Mouse (Mus musculus) embryonic facial prominence, embryonic 10.5 days (tissue): Measurements from ENCODE around the gene Foxa2. TPM values are rescaled to one million over a fixed set of nuclear protein-coding genes. Genes with fewer than 3 reads are reported as not detected.

ENCODE experiments used
- DNase-seq: peaks from one replicate; pipeline ENCODE4 v3.0.0-alpha.2; 2017; ENCODE audit warnings: low spot score
- H3K27ac ChIP-seq: fragments of 300-500 bp; sonication (generic); replicated peaks from 2 replicates; pipeline ENCODE4 v1.5.1; 2016; ENCODE audit warnings: mild to moderate bottlenecking
- H3K27me3 ChIP-seq: fragments of 300-500 bp; sonication (generic); replicated peaks from 2 replicates; pipeline ENCODE4 v1.6.1; 2016; ENCODE audit warnings: low read depth, mild to moderate bottlenecking; ENCODE audit not compliant: poor library complexity, severe bottlenecking
- H3K36me3 ChIP-seq: fragments of 300-500 bp; sonication (generic); replicated peaks from 2 replicates; pipeline ENCODE4 v1.6.1; 2016; ENCODE audit warnings: mild to moderate bottlenecking, moderate library complexity
- H3K4me1 ChIP-seq: fragments of 300-500 bp; sonication (generic); 2 replicates; pipeline ENCODE4 v1.6.1; 2016
- H3K4me3 ChIP-seq: fragments of 300-500 bp; sonication (generic); 2 replicates; pipeline ENCODE4 v1.5.1; 2016; ENCODE audit warnings: mild to moderate bottlenecking, moderate library complexity
- H3K9me3 ChIP-seq: fragments of 300-500 bp; sonication (generic); 2 replicates; pipeline ENCODE4 v1.6.1; 2016; ENCODE audit warnings: mild to moderate bottlenecking
- WGBS: fragments of 180-500 bp; shearing (Covaris S2); methylation state at CpG from one replicate; pipeline ENCODE4 v1.1.7; 2016; 5-methylcytosine and 5-hydroxymethylcytosine counted together
- polyA plus RNA-seq: library from polyadenylated mRNA; unstranded; fragments of >200 nt; fragmentation: Nextera tagmentation; extraction: Ambion mirVana; gene quantifications from 2 replicates; pipeline ENCODE4 v1.2.1, GENCODE M21; 2016

The Foxa2 gene
- polyA plus RNA-seq, 1 experiment from 2014 or later, result 1.8 TPM

DNA sequence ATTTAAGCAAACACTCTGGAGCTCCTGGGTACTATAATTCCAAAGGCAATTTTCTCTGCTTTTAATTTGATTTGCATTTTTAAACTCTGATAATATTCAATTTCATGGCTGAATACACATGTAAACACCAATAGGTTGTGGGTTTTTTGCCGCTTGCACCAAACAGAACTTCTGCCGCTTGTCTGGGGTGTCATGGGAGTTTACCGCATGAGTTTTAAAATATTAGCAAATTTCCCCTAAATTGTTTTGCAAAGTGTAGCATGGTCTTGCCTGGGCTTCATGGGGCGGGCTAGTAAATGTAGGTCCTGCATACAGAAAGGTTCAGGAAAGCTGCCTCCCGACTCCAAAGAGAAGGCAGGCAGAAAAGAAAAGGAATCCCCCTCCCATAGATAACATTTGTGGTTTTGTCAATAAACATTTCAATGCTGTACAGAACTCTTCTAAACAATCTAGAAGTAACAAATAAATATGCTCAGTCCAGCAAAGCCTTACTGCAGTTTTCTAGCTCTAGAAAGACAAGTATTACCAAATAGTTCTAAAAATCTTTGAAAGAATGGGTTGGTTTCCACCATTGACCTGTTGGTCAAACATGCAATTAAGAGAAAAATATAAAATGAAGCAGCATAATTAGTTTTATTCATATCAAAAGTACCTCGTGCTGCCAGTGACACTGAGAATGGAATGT is 15.6 kb downstream of the Foxa2 start:
- Histone ChIP-seq H3K9me3 (no peaks in the 10 kb centered on the region), H3K27ac (no peak overlapping the region), H3K27me3 (peaks cover 98% of the 10 kb centered on the region), H3K36me3 (no peaks in the 10 kb centered on the region), H3K4me3 (no peak overlapping the region), H3K4me1 (peaks cover 5% of the 10 kb centered on the region; the same call in 1 of the 2 replicates)
- peak; percentile 18 for DNase-seq
- WGBS, result 4% methylated on average over 6 of the region's 6 CpGs

DNA sequence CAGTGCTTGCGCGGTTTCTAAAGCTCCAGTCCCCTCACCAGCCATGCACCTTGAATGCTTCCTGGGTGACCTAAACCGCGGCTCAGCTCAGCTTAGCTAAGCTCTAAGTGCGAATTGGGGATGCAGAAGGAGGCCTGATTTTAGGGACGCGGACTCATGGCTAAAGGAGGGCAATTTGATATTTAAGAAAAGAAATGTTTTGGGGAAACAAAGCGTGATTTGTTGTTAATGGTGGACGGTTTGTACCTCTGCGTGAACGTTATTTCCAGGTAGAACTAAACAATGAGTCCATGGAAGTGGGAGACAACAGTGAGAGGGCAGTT is 16.2 kb downstream of the Foxa2 start:
- H3K4me3 ChIP-seq, result no peak overlapping the region
- no peaks in the 10 kb centered on the region for H3K36me3 ChIP-seq
- no peaks in the 10 kb centered on the region for H3K9me3 ChIP-seq
- 1% methylated on average over 11 of the region's 11 CpGs for WGBS
- H3K27ac ChIP-seq, result no peak overlapping the region
- DNase-seq, result no peak
- H3K27me3 ChIP-seq, result peaks cover 98% of the 10 kb centered on the region
- H3K4me1 ChIP-seq, result peaks cover 5% of the 10 kb centered on the region; the same call in 1 of the 2 replicates

DNA sequence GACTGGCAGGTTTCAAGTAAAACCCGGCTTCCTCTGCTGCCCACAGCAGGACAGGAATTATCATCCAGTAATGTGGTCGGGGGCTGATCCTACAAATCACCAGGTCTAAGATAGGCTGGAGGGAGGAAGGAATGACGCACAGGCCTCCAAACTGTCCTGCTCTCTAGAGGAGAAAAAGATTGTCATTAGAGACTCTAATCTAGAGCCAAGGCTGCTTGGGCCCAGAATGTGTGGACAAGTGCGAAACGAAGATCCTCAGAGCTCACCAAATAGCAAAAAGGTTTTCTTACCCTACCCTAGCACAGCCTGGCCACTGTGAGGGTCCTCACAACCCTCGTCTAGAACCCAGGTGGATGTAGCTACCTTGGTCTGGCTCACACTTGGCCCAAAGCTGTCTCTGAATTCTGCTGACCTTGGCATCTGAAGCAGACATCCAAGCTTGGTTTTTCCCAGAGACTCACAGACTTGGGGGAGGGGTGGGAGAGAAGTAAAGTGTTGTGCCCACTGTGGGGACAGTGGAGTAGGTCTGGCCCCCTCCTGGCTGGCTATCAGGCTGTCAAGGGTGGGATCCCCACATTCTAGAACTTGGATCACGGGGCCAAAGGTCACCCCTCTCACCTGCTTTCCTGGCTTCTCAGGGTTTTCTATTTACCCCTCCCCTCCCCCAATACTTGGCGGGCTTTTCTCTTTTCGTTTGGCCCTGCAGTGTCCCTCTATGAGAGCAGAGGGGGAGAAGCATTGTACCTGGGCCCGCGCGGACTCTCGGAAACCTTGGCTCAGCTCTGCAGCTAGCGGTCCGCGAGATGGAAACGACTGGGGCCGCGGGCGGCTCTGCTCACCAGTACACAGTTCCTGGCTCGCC is 16.8 kb downstream of the Foxa2 start:
- peak; percentile 59 for DNase-seq
- no peak overlapping the region for H3K27ac ChIP-seq
- H3K9me3 ChIP-seq, result no peaks in the 10 kb centered on the region
- 1% methylated on average over 21 of the region's 21 CpGs for WGBS
- H3K4me3 ChIP-seq, result no peak overlapping the region
- H3K4me1 ChIP-seq, result peaks cover 5% of the 10 kb centered on the region; the same call in 1 of the 2 replicates
- H3K36me3 ChIP-seq, result no peaks in the 10 kb centered on the region
- H3K27me3 ChIP-seq, result peaks cover 98% of the 10 kb centered on the region

- peak; percentile 9 for DNase-seq
- Histone ChIP-seq H3K4me1 (peaks cover 5% of the 10 kb centered on the region; the same call in 1 of the 2 replicates), H3K36me3 (no peaks in the 10 kb centered on the region), H3K9me3 (no peaks in the 10 kb centered on the region), H3K4me3 (no peak overlapping the region), H3K27me3 (peaks cover 98% of the 10 kb centered on the region), H3K27ac (no peak overlapping the region)
- 16% methylated on average over 9 of the region's 9 CpGs for WGBS
Measured at GRCm38 (mm10) chr2:148029050-148029608, 17.6 kb downstream of the Foxa2 start.

DNA sequence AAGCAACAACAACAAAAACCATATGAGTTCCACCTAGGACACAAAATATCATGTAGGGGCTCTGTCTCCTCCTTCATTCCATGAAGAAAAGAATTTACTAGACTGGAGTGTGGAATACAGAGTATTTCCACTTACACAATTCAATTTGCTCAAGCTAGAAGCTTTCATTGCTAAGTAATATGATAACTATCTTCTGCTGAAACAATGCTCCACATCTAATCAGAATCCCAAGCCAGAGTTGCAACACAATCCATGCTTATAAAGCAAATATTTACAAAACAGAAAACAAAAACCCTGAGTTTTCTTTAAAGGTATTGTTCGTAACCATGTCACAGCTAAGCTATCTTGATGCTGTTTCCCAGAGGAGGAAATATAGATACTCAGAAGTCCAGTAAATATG is 20.4 kb downstream of the Foxa2 start:
- Histone ChIP-seq H3K27ac (no peak overlapping the region), H3K9me3 (no peaks in the 10 kb centered on the region), H3K4me3 (no peak overlapping the region), H3K27me3 (peaks cover 100% of the 10 kb centered on the region), H3K4me1 (peaks cover 17% of the 10 kb centered on the region), H3K36me3 (no peaks in the 10 kb centered on the region)
- DNase-seq, result no peak
- WGBS, result 81% methylated on average over 1 of the region's 1 CpGs

- no peak for DNase-seq
Measured at GRCm38 (mm10) chr2:148025481-148025880, 21.3 kb downstream of the Foxa2 start.

DNA sequence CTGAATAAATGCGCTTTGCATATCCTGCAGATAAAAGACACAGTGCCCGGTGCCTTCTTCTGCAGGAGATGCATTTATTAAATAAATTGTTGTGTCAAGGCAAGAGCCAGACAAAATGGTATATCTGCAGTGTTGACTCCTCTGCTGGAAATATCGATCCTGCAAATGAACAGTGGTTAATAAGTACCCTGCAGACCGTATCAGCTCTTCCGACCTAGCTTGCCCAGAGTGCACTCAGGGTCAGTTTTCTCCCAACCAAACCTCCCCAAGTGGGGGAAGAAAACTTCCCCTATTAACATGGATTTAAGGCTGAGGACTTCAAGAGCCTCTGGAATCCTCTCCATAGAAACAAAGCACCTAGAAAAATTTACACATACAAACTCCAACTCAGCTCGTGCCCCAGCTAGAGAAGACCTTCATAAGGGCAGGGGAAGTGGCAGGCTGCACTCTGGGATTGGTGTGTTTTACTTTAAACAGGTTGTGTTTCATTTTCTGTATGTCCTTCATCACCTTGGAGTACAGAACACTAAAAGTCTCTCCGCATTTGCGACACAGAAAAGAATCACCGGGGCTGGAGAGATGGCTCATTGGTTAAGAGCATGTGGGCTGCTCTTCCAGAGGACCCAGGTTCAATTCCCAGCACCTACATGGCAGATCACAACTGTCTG is 22.4 kb downstream of the Foxa2 start:
- no peaks in the 10 kb centered on the region for H3K36me3 ChIP-seq
- H3K4me1 ChIP-seq, result peaks cover 24% of the 10 kb centered on the region
- peaks cover 100% of the 10 kb centered on the region for H3K27me3 ChIP-seq
- no peaks in the 10 kb centered on the region for H3K9me3 ChIP-seq
- H3K4me3 ChIP-seq, result no peak overlapping the region
- DNase-seq, result no peak
- H3K27ac ChIP-seq, result no peak overlapping the region
- 63% methylated on average over 9 of the region's 9 CpGs for WGBS

More at GRCm38 (mm10) chr2:148025481-148025880, 21.3 kb downstream of the Foxa2 start:
- Histone ChIP-seq H3K27me3 (peaks cover 100% of the 10 kb centered on the region), H3K4me1 (peaks cover 24% of the 10 kb centered on the region), H3K9me3 (no peaks in the 10 kb centered on the region), H3K36me3 (no peaks in the 10 kb centered on the region), H3K4me3 (no peak overlapping the region), H3K27ac (no peak overlapping the region)
- 16% methylated on average over 2 of the region's 2 CpGs for WGBS

DNA sequence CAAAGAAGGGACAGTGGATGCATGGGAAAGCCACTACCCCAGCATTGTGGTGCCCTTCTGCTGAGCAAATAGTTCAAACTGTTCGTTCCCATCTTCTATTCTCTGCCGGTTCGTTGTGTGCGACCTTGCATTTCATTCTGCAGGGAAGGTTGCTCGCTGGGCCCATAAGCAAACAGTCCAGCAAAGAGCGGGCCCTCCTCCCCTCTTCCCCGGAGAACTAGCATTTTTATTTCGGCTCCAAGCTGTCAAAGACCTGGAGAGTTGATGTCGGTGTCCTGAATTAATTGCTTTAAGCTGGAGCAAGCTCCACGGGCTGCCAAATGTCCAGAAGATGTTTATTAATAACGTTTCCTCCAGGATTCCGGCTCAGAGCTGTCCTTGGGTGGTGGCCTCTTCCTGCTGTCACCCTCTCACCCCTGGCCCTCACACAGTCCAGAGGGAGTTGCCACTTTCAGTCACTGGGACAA is 23.4 kb downstream of the Foxa2 start:
- WGBS, result 6% methylated on average over 12 of the region's 12 CpGs
- Histone ChIP-seq H3K27me3 (peaks cover 100% of the 10 kb centered on the region), H3K4me1 (peaks cover 24% of the 10 kb centered on the region), H3K4me3 (no peak overlapping the region), H3K36me3 (no peaks in the 10 kb centered on the region), H3K9me3 (no peaks in the 10 kb centered on the region), H3K27ac (no peak overlapping the region)
- DNase-seq, result peak; percentile 44

DNA sequence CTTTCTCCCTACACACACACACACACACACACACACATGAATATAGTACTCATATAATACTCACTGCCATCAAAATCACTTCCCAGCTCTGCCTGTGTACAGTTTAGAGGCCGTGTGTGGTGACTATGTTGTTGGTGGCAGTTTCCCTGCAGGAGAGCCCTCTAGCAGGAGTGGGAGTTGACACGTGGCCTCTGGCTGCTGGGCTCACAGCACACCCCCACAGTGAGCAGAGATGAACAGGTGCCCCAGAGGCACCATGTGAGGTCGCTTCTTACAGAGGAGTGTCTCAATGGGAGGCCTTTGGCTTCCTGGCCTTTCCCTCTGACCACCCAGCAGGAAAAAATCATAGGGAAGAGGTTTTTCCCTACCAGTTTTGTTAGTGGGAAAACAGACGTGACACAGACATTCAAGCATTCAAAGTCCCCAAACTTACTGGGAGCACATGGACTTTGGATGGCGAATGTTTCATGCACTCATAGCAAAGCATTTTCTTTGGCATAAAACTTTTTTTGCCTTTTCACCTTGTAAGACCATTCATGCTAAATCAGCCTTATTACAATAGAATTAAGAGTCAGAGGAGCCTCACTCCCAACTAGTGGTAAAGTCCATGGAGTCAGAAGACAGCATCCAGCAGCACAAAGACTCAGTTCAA is 24.7 kb downstream of the Foxa2 start:
- Histone ChIP-seq H3K27me3 (peaks cover 100% of the 10 kb centered on the region), H3K36me3 (no peaks in the 10 kb centered on the region), H3K9me3 (no peaks in the 10 kb centered on the region), H3K4me3 (no peak overlapping the region), H3K27ac (no peak overlapping the region), H3K4me1 (peaks cover 24% of the 10 kb centered on the region)
- DNase-seq, result no peak
- 14% methylated on average over 5 of the region's 5 CpGs for WGBS

DNA sequence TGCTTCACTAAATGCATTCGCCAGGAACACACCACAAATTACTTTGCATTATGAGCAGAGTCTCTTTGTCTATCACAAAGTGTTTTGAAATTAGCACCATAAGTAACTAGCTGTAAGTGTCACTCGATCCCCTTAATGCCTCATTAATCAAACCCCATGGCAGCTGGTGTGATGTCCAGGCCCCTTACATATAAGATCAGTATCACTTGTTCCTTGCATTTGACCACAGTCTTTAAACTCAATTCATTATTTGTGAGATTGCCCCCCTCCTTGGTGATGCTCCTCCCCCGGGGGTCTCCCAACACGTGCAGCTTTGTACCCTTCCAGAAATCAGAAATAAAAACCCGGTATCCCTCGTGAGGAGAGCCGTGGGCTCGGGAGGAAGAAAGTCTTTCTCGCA is 25.8 kb downstream of the Foxa2 start:
- Histone ChIP-seq H3K4me3 (no peak overlapping the region), H3K9me3 (no peaks in the 10 kb centered on the region), H3K36me3 (no peaks in the 10 kb centered on the region), H3K4me1 (peaks cover 24% of the 10 kb centered on the region), H3K27ac (no peak overlapping the region), H3K27me3 (peaks cover 91% of the 10 kb centered on the region)
- WGBS, result 23% methylated on average over 9 of the region's 9 CpGs
- no peak for DNase-seq

- Histone ChIP-seq H3K9me3 (no peaks in the 10 kb centered on the region), H3K4me1 (peaks cover 24% of the 10 kb centered on the region), H3K4me3 (no peak overlapping the region), H3K36me3 (no peaks in the 10 kb centered on the region), H3K27ac (no peak overlapping the region), H3K27me3 (peaks cover 82% of the 10 kb centered on the region)
- DNase-seq, result no peak
- WGBS, result 13% methylated on average over 3 of the region's 3 CpGs
Measured at GRCm38 (mm10) chr2:148020125-148020524, 26.6 kb downstream of the Foxa2 start.
